Mouse (Mus musculus) forebrain, embryonic 13.5 days (tissue): ENCODE data around the gene Atf4. TPM values are rescaled to one million over a fixed set of nuclear protein-coding genes. Genes with fewer than 3 reads are reported as not detected.

ENCODE experiments used
- ATAC-seq: fragments of 200-750 bp; cut with Nextera tagmentation; 2 replicates; pipeline ENCODE4 v1.8.0; 2017
- H3K27ac ChIP-seq: fragments of 300-500 bp; sonication (generic); 2 replicates; pipeline ENCODE4 v1.5.1; 2015; ENCODE audit warnings: inconsistent platforms, mild to moderate bottlenecking, moderate library complexity
- H3K27me3 ChIP-seq: fragments of 300-500 bp; sonication (generic); 2 replicates; pipeline ENCODE4 v1.6.1; 2015; ENCODE audit warnings: mild to moderate bottlenecking, inconsistent platforms
- H3K36me3 ChIP-seq: fragments of 300-500 bp; sonication (generic); 2 replicates; pipeline ENCODE4 v1.6.1; 2015; ENCODE audit warnings: mild to moderate bottlenecking, inconsistent platforms; ENCODE audit not compliant: poor library complexity, severe bottlenecking
- H3K4me1 ChIP-seq: fragments of 300-500 bp; sonication (generic); 2 replicates; pipeline ENCODE4 v1.6.1; 2015; ENCODE audit warnings: inconsistent platforms
- H3K4me2 ChIP-seq: fragments of 300-500 bp; sonication (generic); 2 replicates; pipeline ENCODE4 v1.6.1; 2015; ENCODE audit warnings: inconsistent platforms, mild to moderate bottlenecking, moderate library complexity
- H3K4me3 ChIP-seq: fragments of 300-500 bp; sonication (generic); 2 replicates; pipeline ENCODE4 v1.5.1; 2015; ENCODE audit warnings: mild to moderate bottlenecking, inconsistent platforms
- H3K9ac ChIP-seq: fragments of 300-500 bp; sonication (generic); 2 replicates; pipeline ENCODE4 v1.6.1; 2015; ENCODE audit warnings: mild to moderate bottlenecking, inconsistent platforms
- H3K9me3 ChIP-seq: fragments of 300-500 bp; sonication (generic); replicated peaks from 2 replicates; pipeline ENCODE4 v1.6.1; 2016; ENCODE audit warnings: inconsistent platforms
- WGBS: fragments of 180-500 bp; shearing (Covaris S2); methylation state at CpG from one replicate; pipeline ENCODE4 v1.1.7; 2015; 5-methylcytosine and 5-hydroxymethylcytosine counted together
- polyA plus RNA-seq: library from polyadenylated mRNA; unstranded; fragments of >200 nt; fragmentation: Nextera tagmentation; extraction: Ambion mirVana; gene quantifications from 2 replicates; pipeline ENCODE4 v1.2.1, GENCODE M21; 2015

Atf4 gene
- polyA plus RNA-seq, 1 experiment from 2014 or later: 129 TPM

DNA sequence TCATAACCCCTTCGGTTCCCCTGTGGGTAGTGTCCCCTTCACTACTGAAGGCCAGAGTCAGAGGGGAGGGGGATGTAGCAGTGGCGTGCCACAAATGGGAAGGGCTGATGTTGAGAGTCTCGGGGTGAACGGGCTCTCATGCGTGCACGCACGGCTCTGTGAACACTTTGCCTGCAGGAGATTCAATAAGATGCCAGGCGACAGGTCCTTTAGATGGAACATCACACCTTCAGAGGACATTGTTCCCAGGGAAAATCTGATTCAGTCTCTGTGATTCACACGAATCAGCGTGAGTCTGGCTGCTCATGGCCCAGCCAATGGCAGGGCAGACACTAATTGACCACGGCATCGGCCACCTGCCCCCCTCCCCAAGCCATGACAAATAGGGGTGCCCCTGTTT lies 49.2 kb downstream of the Atf4 start:
- 82% methylated on average over 12 of the region's 12 CpGs for whole genome bisulfite sequencing
- no peaks in the 10 kb centered on the region for H3K36me3 ChIP-seq
- no peak overlapping the region for H3K4me2 ChIP-seq
- H3K9me3 ChIP-seq: no peaks in the 10 kb centered on the region
- H3K9ac ChIP-seq: no peak overlapping the region
- H3K27ac ChIP-seq: no peak overlapping the region
- H3K4me3 ChIP-seq: no peak overlapping the region
- ATAC-seq: no peak
- no peaks in the 10 kb centered on the region for H3K4me1 ChIP-seq
- H3K27me3 ChIP-seq: 0 out of 2 replicates have a peak, but pooled peaks cover 4% of the 10 kb centered on the region

DNA sequence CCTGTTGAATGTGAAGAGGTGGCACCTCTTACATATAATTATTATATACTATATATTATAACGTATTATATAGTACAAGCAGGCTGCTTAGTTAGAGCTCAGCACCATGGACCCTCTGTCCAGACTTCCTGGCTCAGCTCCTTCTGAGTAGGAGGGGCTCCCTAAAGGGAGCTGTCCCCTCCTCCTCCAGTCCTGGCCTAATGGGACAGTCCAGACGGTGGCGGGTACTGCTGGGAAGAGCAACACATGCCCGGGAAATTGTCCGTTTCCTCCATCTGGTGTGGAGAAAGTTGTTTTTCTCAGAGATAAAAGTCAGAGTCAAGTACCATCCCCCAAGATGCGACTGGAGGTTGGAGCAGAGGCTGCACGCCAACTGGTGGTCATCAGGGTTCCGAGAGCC lies 51.2 kb downstream of the Atf4 start:
- no peaks in the 10 kb centered on the region for H3K36me3 ChIP-seq
- no peak overlapping the region for H3K9ac ChIP-seq
- H3K4me3 ChIP-seq: no peak overlapping the region
- no peaks in the 10 kb centered on the region for H3K4me1 ChIP-seq
- H3K4me2 ChIP-seq: no peak overlapping the region
- no peak for ATAC-seq
- no peak overlapping the region for H3K27ac ChIP-seq
- H3K27me3 ChIP-seq: 0 out of 2 replicates have a peak, but pooled peaks cover 4% of the 10 kb centered on the region
- no peaks in the 10 kb centered on the region for H3K9me3 ChIP-seq
- WGBS: 81% methylated on average over 8 of the region's 8 CpGs

Other genes starting within 250 kb of the Atf4 start
- 1.9 and 2.1 TPM in 2 replicates for gene Pdgfb, start 240.2 kb upstream of the Atf4 start, polyA plus RNA-seq
- gene Syngr1, start 163.8 kb upstream of the Atf4 start, polyA plus RNA-seq: 21.5 and 22.8 TPM in 2 replicates
- 733 and 735 TPM in 2 replicates for gene Rpl3, start 163.3 kb upstream of the Atf4 start, polyA plus RNA-seq
- 36.6 and 42.4 TPM in 2 replicates for gene Tab1, start 122.1 kb upstream of the Atf4 start, polyA plus RNA-seq
- gene Mgat3, start 81.5 kb upstream of the Atf4 start, polyA plus RNA-seq: 7.3 and 7.8 TPM in 2 replicates
- gene Mief1, start 21.2 kb upstream of the Atf4 start, polyA plus RNA-seq: 39.6 and 40.3 TPM in 2 replicates
- gene AC140267.1, start 19.3 kb upstream of the Atf4 start, polyA plus RNA-seq: 2.7 TPM in 1 of 2 replicates, not detected in the other
- 62.0 and 63.8 TPM in 2 replicates for gene Rps19bp1, start 9.1 kb downstream of the Atf4 start, polyA plus RNA-seq
- gene Cacna1i, start 32.1 kb downstream of the Atf4 start, polyA plus RNA-seq: 0.25 and 0.39 TPM in 2 replicates